Mouse (Mus musculus): ENCODE data around the gene Ccdc12. TPM values are rescaled to one million over a fixed set of nuclear protein-coding genes. Genes with fewer than 3 reads are reported as not detected.
A peak's percentile ranks its signal among the peaks of the same experiment; 100 is the strongest.

Ccdc12 gene
- 95.9 and 125 TPM in 2 replicates for polyA plus RNA-seq (2012; rRNA removed)

GRCm38 (mm10) chr9:110656249-110657221 lies at the start of gene Ccdc12:
Gene Ccdc12, plus strand, starts transcription at chr9:110656503.
- under 1% methylated on average over 52 of the region's 52 CpGs for WGBS
- Histone ChIP-seq H3K4me3 (ENCODE audit: insufficient read depth, low read depth, low read length) (peak within 1 kb of the TSS; percentile 71), H3K27me3 (replicated peaks; ENCODE audit: control insufficient read depth, insufficient read depth, low read length) (no peaks in the 10 kb centered on the region), H3K36me3 (ENCODE audit: control insufficient read depth, insufficient read depth, low read length) (no peaks in the 10 kb centered on the region), H3K27ac (ENCODE audit: insufficient read depth, low read depth, low read length) (peak within 1 kb of the TSS; percentile 97), H3K4me1 (ENCODE audit: control insufficient read depth, insufficient read depth, low read length) (peaks cover 37% of the 10 kb centered on the region)
- peak; percentile 99 for DNase-seq
- TF ChIP-seq POLR2A (IDR thresholded peaks at IDR 0.05; ENCODE audit: low read depth, low read length) (peak; percentile 29), CTCF (conservative IDR thresholded peaks at IDR 0.05; ENCODE audit: insufficient read depth, insufficient read length, low read depth, low read length) (0 out of 2 replicates have a peak, but pooled peaks have one; percentile 5)

- Histone ChIP-seq H3K27me3 (replicated peaks; ENCODE audit: control insufficient read depth, insufficient read depth, low read length) (no peaks in the 10 kb centered on the region), H3K4me1 (ENCODE audit: control insufficient read depth, insufficient read depth, low read length) (no peaks in the 10 kb centered on the region), H3K27ac (ENCODE audit: insufficient read depth, low read depth, low read length) (no peak overlapping the region), H3K4me3 (ENCODE audit: insufficient read depth, low read depth, low read length) (no peak overlapping the region), H3K36me3 (ENCODE audit: control insufficient read depth, insufficient read depth, low read length) (peaks cover 2% of the 10 kb centered on the region; the same call in 1 of the 2 replicates)
- DNase-seq, result peak; percentile 28
- WGBS, result 75% methylated on average over 3 of the region's 3 CpGs
- TF ChIP-seq CTCF (conservative IDR thresholded peaks at IDR 0.05; ENCODE audit: insufficient read depth, insufficient read length, low read depth, low read length) (no peak), POLR2A (IDR thresholded peaks at IDR 0.05; ENCODE audit: low read depth, low read length) (no peak)
Observed at GRCm38 (mm10) chr9:110611471-110611870, 44.8 kb upstream of the Ccdc12 start.

- 66% methylated on average over 3 of the region's 3 CpGs for WGBS
- peaks cover 3% of the 10 kb centered on the region; the same call in 1 of the 2 replicates for H3K36me3 ChIP-seq (ENCODE audit: control insufficient read depth, insufficient read depth, low read length)
Observed at GRCm38 (mm10) chr9:110617081-110617480, 39.2 kb upstream of the Ccdc12 start.

GRCm38 (mm10) chr9:110620180-110620579 lies 36.1 kb upstream of the Ccdc12 start:
- no peak for DNase-seq
- H3K4me1 ChIP-seq (ENCODE audit: control insufficient read depth, insufficient read depth, low read length), result peaks cover 5% of the 10 kb centered on the region; the same call in 1 of the 2 replicates
- TF ChIP-seq POLR2A (IDR thresholded peaks at IDR 0.05; ENCODE audit: low read depth, low read length), result no peak
- TF ChIP-seq CTCF (conservative IDR thresholded peaks at IDR 0.05; ENCODE audit: insufficient read depth, insufficient read length, low read depth, low read length), result peak; percentile 38; the same call in 1 of the 2 replicates
- peaks cover 3% of the 10 kb centered on the region; the same call in 1 of the 2 replicates for H3K36me3 ChIP-seq (ENCODE audit: control insufficient read depth, insufficient read depth, low read length)
- 89% methylated on average over 7 of the region's 7 CpGs for WGBS
- no peak overlapping the region for H3K4me3 ChIP-seq (ENCODE audit: insufficient read depth, low read depth, low read length)
- H3K27me3 ChIP-seq (replicated peaks; ENCODE audit: control insufficient read depth, insufficient read depth, low read length), result no peaks in the 10 kb centered on the region
- no peak overlapping the region for H3K27ac ChIP-seq (ENCODE audit: insufficient read depth, low read depth, low read length)

More at GRCm38 (mm10) chr9:110617081-110617480, 39.2 kb upstream of the Ccdc12 start:
- TF ChIP-seq POLR2A (IDR thresholded peaks at IDR 0.05; ENCODE audit: low read depth, low read length), result no peak
- TF ChIP-seq CTCF (conservative IDR thresholded peaks at IDR 0.05; ENCODE audit: insufficient read depth, insufficient read length, low read depth, low read length), result no peak
- Histone ChIP-seq H3K27me3 (replicated peaks; ENCODE audit: control insufficient read depth, insufficient read depth, low read length) (no peaks in the 10 kb centered on the region), H3K4me3 (ENCODE audit: insufficient read depth, low read depth, low read length) (no peak overlapping the region), H3K4me1 (ENCODE audit: control insufficient read depth, insufficient read depth, low read length) (no peaks in the 10 kb centered on the region), H3K27ac (ENCODE audit: insufficient read depth, low read depth, low read length) (no peak overlapping the region)
- DNase-seq, result peak; percentile 47

GRCm38 (mm10) chr9:110620685-110621084 lies 35.6 kb upstream of the Ccdc12 start:
- Histone ChIP-seq H3K27me3 (replicated peaks; ENCODE audit: control insufficient read depth, insufficient read depth, low read length) (no peaks in the 10 kb centered on the region), H3K4me3 (ENCODE audit: insufficient read depth, low read depth, low read length) (no peak overlapping the region), H3K36me3 (ENCODE audit: control insufficient read depth, insufficient read depth, low read length) (peaks cover 3% of the 10 kb centered on the region; the same call in 1 of the 2 replicates), H3K4me1 (ENCODE audit: control insufficient read depth, insufficient read depth, low read length) (peaks cover 6% of the 10 kb centered on the region; the same call in 1 of the 2 replicates), H3K27ac (ENCODE audit: insufficient read depth, low read depth, low read length) (no peak overlapping the region)
- DNase-seq, result no peak
- WGBS, result 93% methylated on average over 7 of the region's 7 CpGs
- TF ChIP-seq CTCF (conservative IDR thresholded peaks at IDR 0.05; ENCODE audit: insufficient read depth, insufficient read length, low read depth, low read length) (no peak), POLR2A (IDR thresholded peaks at IDR 0.05; ENCODE audit: low read depth, low read length) (no peak)

GRCm38 (mm10) chr9:110622621-110623219 lies 33.6 kb upstream of the Ccdc12 start:
- H3K27ac ChIP-seq (ENCODE audit: insufficient read depth, low read depth, low read length), result no peak overlapping the region
- peaks cover 6% of the 10 kb centered on the region; the same call in 1 of the 2 replicates for H3K4me1 ChIP-seq (ENCODE audit: control insufficient read depth, insufficient read depth, low read length)
- peaks cover 3% of the 10 kb centered on the region; the same call in 1 of the 2 replicates for H3K36me3 ChIP-seq (ENCODE audit: control insufficient read depth, insufficient read depth, low read length)
- DNase-seq, result peak; percentile 56
- TF ChIP-seq POLR2A (IDR thresholded peaks at IDR 0.05; ENCODE audit: low read depth, low read length) (no peak), CTCF (conservative IDR thresholded peaks at IDR 0.05; ENCODE audit: insufficient read depth, insufficient read length, low read depth, low read length) (no peak)
- WGBS, result 62% methylated on average over 12 of the region's 12 CpGs
- no peaks in the 10 kb centered on the region for H3K27me3 ChIP-seq (replicated peaks; ENCODE audit: control insufficient read depth, insufficient read depth, low read length)
- no peak overlapping the region for H3K4me3 ChIP-seq (ENCODE audit: insufficient read depth, low read depth, low read length)
